Mouse (Mus musculus): ENCODE results near the gene Gck.

DNA sequence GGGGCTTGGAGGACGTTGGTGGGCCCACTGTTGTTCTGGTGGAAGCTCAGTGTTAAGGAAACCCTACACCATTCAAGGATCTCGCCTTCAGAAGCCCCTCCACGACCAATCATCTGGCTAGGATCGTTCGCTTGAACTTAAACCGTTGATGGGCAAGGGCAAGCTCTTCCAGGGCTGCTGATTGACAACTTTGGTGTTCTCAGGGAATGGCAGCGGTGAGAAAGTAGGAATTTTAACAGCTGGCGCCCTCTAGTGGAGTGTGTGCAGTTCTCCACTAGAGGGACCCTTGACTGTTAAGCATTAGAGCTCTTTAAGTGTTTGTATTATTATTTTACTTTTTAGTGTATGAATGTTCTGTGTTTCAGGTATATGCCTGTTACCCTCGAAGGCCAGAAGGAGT, 63.7 kb downstream of the Gck start:
- TF ChIP-seq CTCF (IDR thresholded peaks at IDR 0.05) (peak; percentile 94), EP300 (IDR thresholded peaks at IDR 0.05) (no peak)
